Mouse (Mus musculus): ENCODE results near the gene Fntb. TPM values are rescaled to one million over a fixed set of nuclear protein-coding genes. Genes with fewer than 3 reads are reported as not detected.

The Fntb gene
- polyA plus RNA-seq, 1 experiment from 2014 or later: 16.2 TPM

DNA sequence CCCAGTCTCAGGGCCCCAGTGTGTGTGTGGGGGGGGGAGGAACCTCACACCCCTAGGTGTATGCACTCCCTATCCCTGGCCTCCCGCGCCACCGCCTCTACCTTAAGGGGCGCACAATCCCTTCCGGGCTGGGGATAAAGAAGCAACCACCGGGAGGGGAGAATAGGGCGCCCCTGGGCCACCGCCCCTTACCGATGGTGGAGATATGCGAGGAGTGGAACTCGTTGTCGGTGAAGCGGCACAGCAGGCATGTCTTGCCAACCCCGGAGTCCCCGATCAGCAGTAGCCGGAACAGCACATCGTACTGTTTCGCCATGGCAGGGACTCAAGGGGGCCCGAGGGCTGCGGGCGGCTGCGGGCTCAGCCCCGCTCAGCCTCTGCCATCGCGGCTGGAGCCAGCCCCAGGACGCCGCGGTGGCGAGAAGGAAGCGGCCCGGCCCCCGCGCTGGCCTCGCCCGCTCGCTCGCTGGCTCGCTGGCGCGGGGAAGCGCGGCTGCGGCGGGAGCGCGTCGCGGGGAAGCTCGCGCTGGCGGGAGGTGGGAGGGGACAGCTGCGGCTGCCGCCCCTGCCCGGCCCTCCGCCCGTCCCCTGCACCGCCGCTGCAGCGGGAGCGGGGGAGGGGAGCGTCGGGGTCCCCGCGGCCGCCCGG is 56.7 kb downstream of the Fntb start:
- Histone ChIP-seq H3K4me3 (ENCODE audit: low read depth, low read length) (peak overlapping the region; percentile 55), H3K36me3 (replicated peaks; ENCODE audit: insufficient read depth, low read length) (no peaks in the 10 kb centered on the region), H3K4me2 (ENCODE audit: low read depth, low read length) (peak overlapping the region; percentile 93), H3K27ac (ENCODE audit: low read depth) (no peak overlapping the region), H3K4me1 (ENCODE audit: insufficient read depth) (peaks cover 5% of the 10 kb centered on the region), H3K9ac (replicated peaks) (peak overlapping the region; percentile 53), H3K27me3 (ENCODE audit: insufficient read depth, low read length) (peaks cover 51% of the 10 kb centered on the region), H3K9me3 (ENCODE audit: low read length) (no peaks in the 10 kb centered on the region)
- TF ChIP-seq EP300 (IDR thresholded peaks at IDR 0.05; ENCODE audit: low read depth) (no peak), CTCF (IDR thresholded peaks at IDR 0.05; ENCODE audit: low read depth) (no peak)
- peak; percentile 18 for DNase-seq
- WGBS (ENCODE audit: insufficient replicate concordance): 3% methylated on average over 48 of the region's 66 CpGs
- peak; percentile 31; the same call in 1 of the 2 replicates for ATAC-seq

- no peaks in the 10 kb centered on the region for H3K36me3 ChIP-seq (replicated peaks; ENCODE audit: insufficient read depth, low read length)
- peak within 1 kb of the TSS; percentile 93 for H3K4me2 ChIP-seq (ENCODE audit: low read depth, low read length)
- WGBS (ENCODE audit: insufficient replicate concordance): 5% methylated on average over 14 of the region's 17 CpGs
- peaks cover 5% of the 10 kb centered on the region for H3K4me1 ChIP-seq (ENCODE audit: insufficient read depth)
- H3K4me3 ChIP-seq (ENCODE audit: low read depth, low read length): peak within 1 kb of the TSS; percentile 55
- H3K27ac ChIP-seq (ENCODE audit: low read depth): no peak within 1 kb of the TSS
- no peak for DNase-seq
- no peak for ATAC-seq
- TF ChIP-seq CTCF (IDR thresholded peaks at IDR 0.05; ENCODE audit: low read depth) (no peak), EP300 (IDR thresholded peaks at IDR 0.05; ENCODE audit: low read depth) (no peak)
- peak within 1 kb of the TSS; percentile 53 for H3K9ac ChIP-seq (replicated peaks)
- no peaks in the 10 kb centered on the region for H3K9me3 ChIP-seq (ENCODE audit: low read length)
- H3K27me3 ChIP-seq (ENCODE audit: insufficient read depth, low read length): peaks cover 52% of the 10 kb centered on the region
Observed at GRCm38 (mm10) chr12:76822651-76823041, 57.3 kb downstream of the Fntb start, which contains the start of gene Rab15. Gene Rab15 (minus strand): TSS chr12:76822908.

DNA sequence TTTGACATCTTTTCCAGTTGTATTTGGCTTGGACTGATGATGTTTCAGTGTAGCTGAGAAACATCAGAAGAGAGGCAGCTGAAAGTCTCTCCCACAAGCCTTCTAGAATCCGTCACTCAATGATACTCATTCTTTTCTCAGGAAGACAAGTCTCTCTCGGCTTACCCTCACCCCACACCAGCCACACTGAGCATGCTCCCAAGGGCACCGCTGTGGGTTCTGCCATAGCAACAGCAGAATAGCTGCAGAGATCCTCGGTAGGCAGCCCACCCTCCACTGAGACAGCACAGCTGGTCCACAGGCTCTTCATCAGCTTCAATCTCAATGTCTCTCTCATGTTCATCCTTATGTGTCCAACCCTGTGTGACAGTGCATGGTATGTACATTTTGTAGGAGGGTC is 59.9 kb downstream of the Fntb start:
- 69% methylated on average over 4 of the region's 4 CpGs for WGBS (ENCODE audit: insufficient replicate concordance)
- TF ChIP-seq CTCF (IDR thresholded peaks at IDR 0.05; ENCODE audit: low read depth) (no peak), EP300 (IDR thresholded peaks at IDR 0.05; ENCODE audit: low read depth) (no peak)
- ATAC-seq: no peak
- Histone ChIP-seq H3K36me3 (replicated peaks; ENCODE audit: insufficient read depth, low read length) (no peaks in the 10 kb centered on the region), H3K4me2 (ENCODE audit: low read depth, low read length) (no peak overlapping the region), H3K27me3 (ENCODE audit: insufficient read depth, low read length) (peaks cover 47% of the 10 kb centered on the region), H3K9me3 (ENCODE audit: low read length) (no peaks in the 10 kb centered on the region), H3K9ac (replicated peaks) (no peak overlapping the region), H3K4me1 (ENCODE audit: insufficient read depth) (peaks cover 5% of the 10 kb centered on the region), H3K27ac (ENCODE audit: low read depth) (no peak overlapping the region), H3K4me3 (ENCODE audit: low read depth, low read length) (no peak overlapping the region)
- no peak for DNase-seq

DNA sequence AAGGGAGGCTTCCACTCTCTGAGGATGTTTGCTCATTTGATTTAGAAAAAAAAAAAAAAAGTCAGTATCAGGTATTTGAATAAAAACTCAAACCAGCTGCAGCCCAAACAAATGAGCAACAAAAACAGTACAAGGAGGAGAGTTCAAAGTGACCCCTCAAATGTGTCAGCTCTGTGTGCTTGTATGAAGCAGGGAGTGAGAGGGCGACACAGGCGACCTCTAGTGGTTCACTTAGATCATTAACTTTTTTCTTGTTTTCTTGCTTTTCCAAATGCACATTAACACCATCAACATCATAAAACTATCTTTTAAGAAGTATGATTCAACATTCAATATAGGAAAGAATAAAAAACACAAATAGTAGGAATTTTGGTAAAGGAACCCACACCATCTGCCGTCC is 67.3 kb downstream of the Fntb start:
- Histone ChIP-seq H3K4me2 (ENCODE audit: low read depth, low read length) (no peak overlapping the region), H3K36me3 (replicated peaks; ENCODE audit: insufficient read depth, low read length) (no peaks in the 10 kb centered on the region), H3K9ac (replicated peaks) (no peak overlapping the region), H3K27me3 (ENCODE audit: insufficient read depth, low read length) (no peaks in the 10 kb centered on the region), H3K9me3 (ENCODE audit: low read length) (no peaks in the 10 kb centered on the region), H3K4me1 (ENCODE audit: insufficient read depth) (no peaks in the 10 kb centered on the region), H3K27ac (ENCODE audit: low read depth) (no peak overlapping the region), H3K4me3 (ENCODE audit: low read depth, low read length) (no peak overlapping the region)
- WGBS (ENCODE audit: insufficient replicate concordance): 9% methylated on average over 3 of the region's 3 CpGs
- DNase-seq (peak; percentile 33), ATAC-seq (no peak)
- TF ChIP-seq CTCF (IDR thresholded peaks at IDR 0.05; ENCODE audit: low read depth) (peak; percentile 83), EP300 (IDR thresholded peaks at IDR 0.05; ENCODE audit: low read depth) (no peak)

DNA sequence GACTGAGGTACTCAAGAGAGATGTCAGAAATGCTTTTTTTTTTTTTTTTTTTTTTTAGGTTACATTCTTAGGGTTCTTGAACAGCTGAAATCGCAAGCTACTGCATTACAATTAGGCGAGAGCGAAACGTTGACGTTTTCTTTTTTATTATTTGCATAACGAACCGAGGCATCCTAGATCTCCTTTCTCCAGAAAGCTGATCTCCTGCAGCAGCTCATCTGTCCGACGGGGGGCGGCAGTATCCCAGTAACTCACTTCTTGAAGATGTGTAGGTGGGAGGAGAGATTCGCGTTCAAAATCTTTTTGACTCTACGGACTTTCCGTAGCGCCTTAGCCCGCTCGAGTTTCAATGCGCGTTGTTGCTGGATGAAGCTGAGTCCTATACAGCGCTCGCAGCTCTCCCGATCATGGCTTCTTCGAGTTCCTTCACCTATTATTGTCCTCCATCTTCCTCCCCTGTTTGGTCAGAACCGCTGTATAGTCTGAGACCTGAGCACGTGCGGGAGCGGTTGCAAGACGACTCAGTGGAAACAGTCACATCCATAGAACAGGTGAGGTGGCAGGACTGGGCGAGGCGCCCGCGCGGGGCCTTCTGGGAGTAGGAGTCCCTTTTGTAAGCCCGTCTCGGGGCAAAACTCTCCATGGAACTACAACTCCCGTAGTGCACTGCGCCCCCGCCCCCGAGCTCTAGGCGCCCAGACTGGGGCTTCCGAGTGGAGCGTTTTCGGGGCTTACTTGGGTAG is 71.9 kb downstream of the Fntb start:
- H3K27ac ChIP-seq (ENCODE audit: low read depth): peak overlapping the region; percentile 70
- WGBS (ENCODE audit: insufficient replicate concordance): under 1% methylated on average over 43 of the region's 43 CpGs

More for the DNA sequence above, 71.9 kb downstream of the Fntb start:
- H3K9me3 ChIP-seq (ENCODE audit: low read length): no peaks in the 10 kb centered on the region
- TF ChIP-seq CTCF (IDR thresholded peaks at IDR 0.05; ENCODE audit: low read depth) (peak; percentile 84), EP300 (IDR thresholded peaks at IDR 0.05; ENCODE audit: low read depth) (peak; percentile 70; the same call in 1 of the 2 replicates)
- H3K4me2 ChIP-seq (ENCODE audit: low read depth, low read length): peak overlapping the region; percentile 79
- peak overlapping the region; percentile 71 for H3K4me3 ChIP-seq (ENCODE audit: low read depth, low read length)
- peak overlapping the region; percentile 78 for H3K9ac ChIP-seq (replicated peaks)
- peak; percentile 100 for ATAC-seq
- no peaks in the 10 kb centered on the region for H3K36me3 ChIP-seq (replicated peaks; ENCODE audit: insufficient read depth, low read length)
- no peaks in the 10 kb centered on the region for H3K27me3 ChIP-seq (ENCODE audit: insufficient read depth, low read length)
- peak; percentile 96 for DNase-seq
- H3K4me1 ChIP-seq (ENCODE audit: insufficient read depth): no peaks in the 10 kb centered on the region

Measured in liver, postnatal 0 days (tissue).